Mouse (Mus musculus) heart, postnatal 0 days (tissue): ENCODE measurements at regions not wholly inside any gene's neighbourhood (a gene's known extent, or its start where the extent isn't known, plus 50 kb on each side); places are given as distances from the start of the nearest gene placed in this dataset.

Source experiments
- ATAC-seq: fragments of 200-750 bp; cut with Nextera tagmentation; 2 replicates; pipeline ENCODE4 v1.8.0; 2017; ENCODE audit warnings: low read depth, moderate number of reproducible peaks, moderate library complexity; ENCODE audit not compliant: insufficient read depth
- DNase-seq: peaks from one replicate; pipeline ENCODE4 v3.0.0-alpha.2; 2016; ENCODE audit warnings: low spot score
- H3K27ac ChIP-seq: fragments of 300-500 bp; sonication (generic); 2 replicates; pipeline ENCODE4 v1.5.1; 2014; ENCODE audit warnings: low read depth, mild to moderate bottlenecking
- H3K27me3 ChIP-seq: fragments of 300-500 bp; sonication (generic); 2 replicates; pipeline ENCODE4 v1.6.1; 2014; ENCODE audit warnings: low read length, mixed read lengths; ENCODE audit not compliant: control insufficient read depth, insufficient read depth
- H3K36me3 ChIP-seq: fragments of 300-500 bp; sonication (generic); replicated peaks from 2 replicates; pipeline ENCODE4 v1.6.1; 2014; ENCODE audit warnings: low read length, mixed read lengths; ENCODE audit not compliant: control insufficient read depth, insufficient read depth
- H3K4me1 ChIP-seq: fragments of 300-500 bp; sonication (generic); 2 replicates; pipeline ENCODE4 v1.6.1; 2014; ENCODE audit warnings: antibody characterized with exemption; ENCODE audit not compliant: control insufficient read depth, insufficient read depth
- H3K4me2 ChIP-seq: fragments of 300-500 bp; sonication (generic); 2 replicates; pipeline ENCODE4 v1.6.1; 2014; ENCODE audit warnings: low read depth, mild to moderate bottlenecking, low read length, moderate library complexity
- H3K4me3 ChIP-seq: fragments of 300-500 bp; sonication (generic); 2 replicates; pipeline ENCODE4 v1.5.1; 2014; ENCODE audit warnings: low read depth, low read length
- H3K9ac ChIP-seq: fragments of 300-500 bp; sonication (generic); replicated peaks from 2 replicates; pipeline ENCODE4 v1.6.1; 2014; ENCODE audit warnings: low read depth, low read length, mixed read lengths
- H3K9me3 ChIP-seq: fragments of 300-500 bp; sonication (generic); replicated peaks from 2 replicates; pipeline ENCODE4 v1.6.1; 2016; ENCODE audit warnings: low read length; ENCODE audit not compliant: control insufficient read depth
- CTCF ChIP-seq: IDR thresholded peaks from 2 replicates; pipeline ENCODE4 v1.5.1; 2016; ENCODE audit warnings: antibody characterized with exemption, control low read depth, low read depth
- EP300 ChIP-seq: IDR thresholded peaks from 2 replicates; pipeline ENCODE4 v1.6.1; 2016; ENCODE audit warnings: antibody characterized with exemption, low read depth
- WGBS: fragments of 180-500 bp; shearing (Covaris S2); extraction: QIAGEN DNeasy Blood & Tissue Kit; methylation state at CpG from one replicate; pipeline ENCODE4 v1.1.7; 2014; 5-methylcytosine and 5-hydroxymethylcytosine counted together

DNA sequence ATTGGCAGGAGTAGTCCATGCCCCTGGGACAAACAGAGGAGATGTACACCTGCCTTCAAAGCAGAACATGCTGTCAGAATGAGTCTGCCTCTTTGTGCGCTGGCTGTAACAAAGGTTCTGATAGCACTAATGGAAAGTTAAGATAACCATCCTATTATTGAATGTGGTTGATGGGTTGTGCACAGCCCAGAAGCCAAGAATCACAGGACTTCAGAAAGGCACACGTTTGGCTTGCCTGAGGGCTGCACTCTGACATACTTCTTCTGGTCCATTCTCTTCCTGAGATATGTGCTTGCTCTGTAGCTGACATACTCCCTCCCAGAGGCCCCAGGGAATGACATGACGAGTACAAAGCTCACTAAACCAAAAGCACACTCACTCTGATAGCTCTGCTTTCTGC, 50.1 kb upstream of the Galnt15 start:
- 35% methylated on average over 3 of the region's 3 CpGs for WGBS
- Histone ChIP-seq H3K27me3 (no peaks in the 10 kb centered on the region), H3K4me3 (no peak overlapping the region), H3K4me1 (no peaks in the 10 kb centered on the region), H3K4me2 (no peak overlapping the region), H3K9ac (no peak overlapping the region), H3K9me3 (no peaks in the 10 kb centered on the region), H3K27ac (no peak overlapping the region), H3K36me3 (no peaks in the 10 kb centered on the region)
- TF ChIP-seq CTCF = no peak
- TF ChIP-seq EP300 = no peak
- DNase-seq = no peak
- ATAC-seq = no peak
